Mouse (Mus musculus) limb, embryonic 10.5 days (tissue): ENCODE results near the gene Ankrd40. TPM values are rescaled to one million over a fixed set of nuclear protein-coding genes. Genes with fewer than 3 reads are reported as not detected.

Source experiments
- DNase-seq: peaks from one replicate; pipeline ENCODE4 v3.0.0-alpha.2; 2017; ENCODE audit warnings: low spot score
- H3K27ac ChIP-seq: fragments of 300-500 bp; sonication (generic); 2 replicates; pipeline ENCODE4 v1.5.1; 2016; ENCODE audit warnings: mild to moderate bottlenecking
- H3K27me3 ChIP-seq: fragments of 300-500 bp; sonication (generic); 2 replicates; pipeline ENCODE4 v1.6.1; 2016; ENCODE audit warnings: low read depth, mild to moderate bottlenecking; ENCODE audit not compliant: poor library complexity, severe bottlenecking
- H3K36me3 ChIP-seq: fragments of 300-500 bp; sonication (generic); 2 replicates; pipeline ENCODE4 v1.6.1; 2016; ENCODE audit warnings: mild to moderate bottlenecking, moderate library complexity
- H3K4me1 ChIP-seq: fragments of 300-500 bp; sonication (generic); 2 replicates; pipeline ENCODE4 v1.6.1; 2016
- H3K4me3 ChIP-seq: fragments of 300-500 bp; sonication (generic); 2 replicates; pipeline ENCODE4 v1.5.1; 2016; ENCODE audit warnings: mild to moderate bottlenecking, moderate library complexity
- H3K9me3 ChIP-seq: fragments of 300-500 bp; sonication (generic); replicated peaks from 2 replicates; pipeline ENCODE4 v1.6.1; 2016; ENCODE audit warnings: mild to moderate bottlenecking
- WGBS: fragments of 180-500 bp; shearing (Covaris S2); methylation state at CpG from one replicate; pipeline ENCODE4 v1.1.7; 2016; 5-methylcytosine and 5-hydroxymethylcytosine counted together
- polyA plus RNA-seq: library from polyadenylated mRNA; unstranded; fragments of >200 nt; fragmentation: Nextera tagmentation; extraction: Ambion mirVana; gene quantifications from 2 replicates; pipeline ENCODE4 v1.2.1, GENCODE M21; 2016

Gene Ankrd40
- polyA plus RNA-seq, 1 experiment from 2014 or later, result 18.1 TPM

- H3K4me3 ChIP-seq, result no peak overlapping the region
- no peak for DNase-seq
- no peak overlapping the region for H3K27ac ChIP-seq
- WGBS, result 81% methylated on average over 10 of the region's 10 CpGs
- no peaks in the 10 kb centered on the region; the same call in 1 of the 2 replicates for H3K27me3 ChIP-seq
- H3K36me3 ChIP-seq, result peaks cover 1% of the 10 kb centered on the region
- peaks cover 50% of the 10 kb centered on the region for H3K4me1 ChIP-seq
- no peaks in the 10 kb centered on the region for H3K9me3 ChIP-seq
These were observed 18.1 kb downstream of the Ankrd40 start for GRCm38 (mm10) chr11:94345926-94346325.

GRCm38 (mm10) chr11:94346611-94347010 is 18.8 kb downstream of the Ankrd40 start:
- DNase-seq, result no peak
- no peak overlapping the region for H3K4me3 ChIP-seq
- no peaks in the 10 kb centered on the region for H3K36me3 ChIP-seq
- 56% methylated on average over 3 of the region's 3 CpGs for WGBS
- H3K4me1 ChIP-seq, result peaks cover 45% of the 10 kb centered on the region
- no peaks in the 10 kb centered on the region for H3K9me3 ChIP-seq
- H3K27ac ChIP-seq, result no peak overlapping the region
- peaks cover 4% of the 10 kb centered on the region; the same call in 1 of the 2 replicates for H3K27me3 ChIP-seq

GRCm38 (mm10) chr11:94347063-94347575 is 19.3 kb downstream of the Ankrd40 start:
- DNase-seq, result no peak
- peaks cover 9% of the 10 kb centered on the region for H3K27me3 ChIP-seq
- no peaks in the 10 kb centered on the region for H3K9me3 ChIP-seq
- H3K36me3 ChIP-seq, result no peaks in the 10 kb centered on the region
- no peak overlapping the region for H3K27ac ChIP-seq
- peaks cover 45% of the 10 kb centered on the region for H3K4me1 ChIP-seq
- 87% methylated on average over 7 of the region's 7 CpGs for WGBS
- H3K4me3 ChIP-seq, result no peak overlapping the region

- no peak overlapping the region for H3K4me3 ChIP-seq
- H3K9me3 ChIP-seq, result no peaks in the 10 kb centered on the region
- no peak overlapping the region for H3K27ac ChIP-seq
- DNase-seq, result no peak
- peaks cover 23% of the 10 kb centered on the region for H3K27me3 ChIP-seq
- no peaks in the 10 kb centered on the region for H3K36me3 ChIP-seq
- peaks cover 17% of the 10 kb centered on the region for H3K4me1 ChIP-seq
- WGBS, result 82% methylated on average over 2 of the region's 2 CpGs
These were observed 22.0 kb downstream of the Ankrd40 start for GRCm38 (mm10) chr11:94349839-94350238.

GRCm38 (mm10) chr11:94350337-94350736 is 22.5 kb downstream of the Ankrd40 start:
- Histone ChIP-seq H3K27ac (no peak overlapping the region), H3K4me1 (peaks cover 14% of the 10 kb centered on the region; the same call in 1 of the 2 replicates), H3K36me3 (no peaks in the 10 kb centered on the region), H3K4me3 (no peak overlapping the region), H3K27me3 (peaks cover 23% of the 10 kb centered on the region), H3K9me3 (no peaks in the 10 kb centered on the region)
- DNase-seq, result no peak
- 65% methylated on average over 1 of the region's 1 CpGs for WGBS

- DNase-seq, result no peak
- H3K27me3 ChIP-seq, result peaks cover 23% of the 10 kb centered on the region
- no peaks in the 10 kb centered on the region for H3K9me3 ChIP-seq
- H3K4me3 ChIP-seq, result no peak overlapping the region
- 23% methylated on average over 3 of the region's 3 CpGs for WGBS
- H3K4me1 ChIP-seq, result peaks cover 12% of the 10 kb centered on the region; the same call in 1 of the 2 replicates
- no peak overlapping the region for H3K27ac ChIP-seq
- no peaks in the 10 kb centered on the region for H3K36me3 ChIP-seq
These were observed 23.3 kb downstream of the Ankrd40 start for GRCm38 (mm10) chr11:94351094-94351493.

GRCm38 (mm10) chr11:94355521-94356217 is 27.9 kb downstream of the Ankrd40 start:
- no peaks in the 10 kb centered on the region for H3K9me3 ChIP-seq
- 88% methylated on average over 9 of the region's 9 CpGs for WGBS
- H3K4me1 ChIP-seq, result 0 out of 2 replicates have a peak, but pooled peaks cover 6% of the 10 kb centered on the region
- H3K27ac ChIP-seq, result no peak overlapping the region
- H3K36me3 ChIP-seq, result no peaks in the 10 kb centered on the region
- H3K27me3 ChIP-seq, result peaks cover 23% of the 10 kb centered on the region
- H3K4me3 ChIP-seq, result no peak overlapping the region
- DNase-seq, result no peak

GRCm38 (mm10) chr11:94359168-94359567 is 31.4 kb downstream of the Ankrd40 start:
- DNase-seq, result no peak
- 96% methylated on average over 12 of the region's 12 CpGs for WGBS

GRCm38 (mm10) chr11:94361166-94361870 is 33.5 kb downstream of the Ankrd40 start:
- Histone ChIP-seq H3K36me3 (no peaks in the 10 kb centered on the region), H3K9me3 (no peaks in the 10 kb centered on the region), H3K4me1 (no peaks in the 10 kb centered on the region), H3K4me3 (no peak overlapping the region), H3K27ac (no peak overlapping the region), H3K27me3 (0 out of 2 replicates have a peak, but pooled peaks cover 4% of the 10 kb centered on the region)
- no peak for DNase-seq
- 92% methylated on average over 14 of the region's 14 CpGs for WGBS

More at GRCm38 (mm10) chr11:94359168-94359567, 31.4 kb downstream of the Ankrd40 start:
- no peak overlapping the region for H3K4me3 ChIP-seq
- no peaks in the 10 kb centered on the region for H3K4me1 ChIP-seq
- no peaks in the 10 kb centered on the region for H3K9me3 ChIP-seq
- H3K27me3 ChIP-seq, result 0 out of 2 replicates have a peak, but pooled peaks cover 4% of the 10 kb centered on the region
- H3K36me3 ChIP-seq, result no peaks in the 10 kb centered on the region
- H3K27ac ChIP-seq, result no peak overlapping the region

GRCm38 (mm10) chr11:94362101-94362500 is 34.3 kb downstream of the Ankrd40 start:
- no peak overlapping the region for H3K4me3 ChIP-seq
- H3K36me3 ChIP-seq, result no peaks in the 10 kb centered on the region
- DNase-seq, result no peak
- H3K27me3 ChIP-seq, result 0 out of 2 replicates have a peak, but pooled peaks cover 4% of the 10 kb centered on the region
- 92% methylated on average over 5 of the region's 5 CpGs for WGBS
- no peaks in the 10 kb centered on the region for H3K4me1 ChIP-seq
- H3K9me3 ChIP-seq, result no peaks in the 10 kb centered on the region
- H3K27ac ChIP-seq, result no peak overlapping the region

GRCm38 (mm10) chr11:94363690-94364089 is 35.9 kb downstream of the Ankrd40 start:
- Histone ChIP-seq H3K27me3 (0 out of 2 replicates have a peak, but pooled peaks cover 4% of the 10 kb centered on the region), H3K36me3 (no peaks in the 10 kb centered on the region), H3K27ac (no peak overlapping the region), H3K4me3 (no peak overlapping the region), H3K9me3 (no peaks in the 10 kb centered on the region), H3K4me1 (no peaks in the 10 kb centered on the region)
- DNase-seq, result no peak
- WGBS, result 87% methylated on average over 7 of the region's 7 CpGs

GRCm38 (mm10) chr11:94365340-94365739 is 37.5 kb downstream of the Ankrd40 start:
- WGBS, result 77% methylated on average over 3 of the region's 3 CpGs
- H3K9me3 ChIP-seq, result no peaks in the 10 kb centered on the region

GRCm38 (mm10) chr11:94369981-94370380 is 42.2 kb downstream of the Ankrd40 start:
- Histone ChIP-seq H3K4me3 (no peak overlapping the region), H3K4me1 (peaks cover 9% of the 10 kb centered on the region; the same call in 1 of the 2 replicates), H3K9me3 (no peaks in the 10 kb centered on the region), H3K27me3 (peaks cover 20% of the 10 kb centered on the region), H3K36me3 (no peaks in the 10 kb centered on the region), H3K27ac (no peak overlapping the region)
- DNase-seq, result no peak
- WGBS, result 78% methylated on average over 6 of the region's 6 CpGs

More at GRCm38 (mm10) chr11:94365340-94365739, 37.5 kb downstream of the Ankrd40 start:
- Histone ChIP-seq H3K27me3 (0 out of 2 replicates have a peak, but pooled peaks cover 4% of the 10 kb centered on the region), H3K27ac (no peak overlapping the region), H3K4me1 (no peaks in the 10 kb centered on the region; the same call in 1 of the 2 replicates), H3K4me3 (no peak overlapping the region), H3K36me3 (no peaks in the 10 kb centered on the region)
- no peak for DNase-seq
